Mouse (Mus musculus) retina, embryonic 14.5 days (tissue): ENCODE results near the gene Olfr126.

ENCODE experiments used
- DNase-seq: peaks from one replicate; pipeline ENCODE4 v3.0.0-alpha.2; 2015; ENCODE audit warnings: low spot score

Olfr126 gene

DNA sequence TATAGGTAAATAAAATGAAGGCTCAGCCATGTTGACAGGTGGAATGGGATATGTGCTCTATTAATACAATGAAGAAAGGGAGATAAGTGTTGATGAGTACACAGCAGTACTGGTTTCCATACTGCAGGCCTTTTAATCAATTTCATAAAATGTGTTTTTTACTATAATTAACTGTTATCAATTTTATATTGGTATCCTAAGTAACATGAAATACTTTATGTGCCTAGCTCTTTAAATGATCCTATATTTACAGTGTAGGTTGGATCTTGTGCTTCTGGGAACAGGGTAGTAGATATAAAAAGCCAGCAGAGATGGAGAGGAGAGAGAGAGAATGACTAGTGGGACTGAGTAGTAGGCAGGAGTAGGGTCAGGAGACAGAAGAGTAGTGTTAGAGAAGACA is at the start of gene Olfr126:
Gene Olfr126 (plus strand): TSS at position 301 of the 400 bp plus-strand sequence.
- DNase-seq = no peak

DNA sequence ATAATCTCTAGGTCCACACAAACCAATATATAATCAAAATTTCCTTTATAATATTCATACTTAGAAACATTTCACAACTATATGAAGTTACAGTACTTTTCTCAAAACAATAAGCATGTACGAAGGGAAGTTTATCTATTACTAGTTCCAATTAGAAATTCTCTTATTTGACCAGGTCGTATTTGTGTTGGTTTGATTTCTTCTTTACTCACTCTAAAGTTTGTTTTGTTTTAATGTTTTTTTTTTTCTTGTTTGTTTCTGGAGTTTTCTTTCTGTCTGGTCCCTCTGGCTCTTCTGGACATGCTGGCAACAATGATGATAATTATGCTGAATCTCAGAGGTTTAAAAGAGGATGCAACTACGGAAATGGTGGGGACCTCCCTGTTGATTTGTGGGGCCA is 47.7 kb upstream of the Olfr126 start, which contains the start of gene Olfr124:
Gene Olfr124 (plus strand): TSS at position 301 of the 400 bp plus-strand sequence.
- no peak for DNase-seq

DNA sequence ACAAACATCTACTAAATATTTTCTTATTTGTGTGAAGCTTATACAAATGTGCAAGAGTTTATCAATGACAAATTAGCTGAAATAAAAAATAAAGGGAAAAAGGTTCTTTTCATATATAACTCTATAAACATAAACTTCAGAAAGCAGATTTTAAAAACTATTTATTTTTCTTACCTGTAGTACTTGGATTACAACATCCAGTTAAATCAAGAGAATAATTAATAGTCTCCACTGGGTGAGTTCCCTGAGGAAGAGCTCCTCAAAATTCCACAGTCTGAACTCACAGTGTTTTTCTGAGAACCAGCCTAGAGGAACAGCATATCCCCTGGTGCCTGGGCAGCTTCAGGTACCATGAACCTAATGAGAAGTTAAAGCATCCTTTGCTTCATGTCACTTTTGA is 14.6 kb upstream of the Olfr126 start, which contains the start of gene Olfr125:
Gene Olfr125 (plus strand): TSS at position 301 of the 400 bp plus-strand sequence.
- no peak for DNase-seq

DNA sequence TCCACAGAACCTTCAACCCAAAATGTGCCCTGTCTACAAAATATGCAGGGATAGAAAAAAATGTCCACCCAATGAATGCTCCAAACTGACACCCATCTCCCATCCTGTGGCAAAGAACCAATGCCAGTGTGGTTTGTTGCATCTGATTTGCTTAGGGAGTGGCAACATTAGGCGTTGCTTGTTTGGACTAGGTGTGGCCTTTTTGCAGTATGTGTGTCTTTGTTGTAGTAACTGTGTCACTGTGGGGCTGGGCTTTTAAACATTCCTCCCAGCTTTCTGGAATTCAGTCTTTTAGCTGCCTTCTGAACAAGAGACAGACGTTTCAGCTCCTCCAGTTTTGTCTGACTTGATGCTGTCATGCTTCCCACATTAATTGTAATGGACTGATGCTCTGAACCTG is 16.6 kb downstream of the Olfr126 start:
- no peak for DNase-seq

DNA sequence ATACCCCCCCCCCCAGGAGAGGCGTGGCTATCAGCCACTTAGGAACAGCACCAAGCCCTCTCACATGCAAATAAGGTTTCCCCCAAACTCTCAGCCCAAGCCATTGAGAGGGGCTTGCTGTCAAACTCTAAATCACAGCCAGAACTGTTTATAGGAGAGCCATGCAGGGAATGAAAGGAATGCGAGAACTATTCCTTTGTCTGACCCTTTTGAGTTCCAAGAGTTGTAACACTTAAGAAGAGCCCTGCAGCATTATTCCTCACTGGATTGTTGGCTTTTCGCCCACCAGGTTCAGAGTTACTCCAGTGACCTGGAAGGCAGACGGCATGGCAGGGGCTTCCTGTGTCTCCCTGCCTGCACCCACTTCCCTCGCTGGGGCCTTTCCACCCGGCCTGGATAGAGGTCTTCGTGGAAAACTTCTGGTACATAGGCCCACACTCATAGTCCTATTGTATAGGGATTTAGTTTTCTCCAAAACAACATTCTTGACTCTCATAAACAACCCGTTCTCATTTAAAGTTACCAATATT is 22.5 kb downstream of the Olfr126 start:
- no peak for DNase-seq

DNA sequence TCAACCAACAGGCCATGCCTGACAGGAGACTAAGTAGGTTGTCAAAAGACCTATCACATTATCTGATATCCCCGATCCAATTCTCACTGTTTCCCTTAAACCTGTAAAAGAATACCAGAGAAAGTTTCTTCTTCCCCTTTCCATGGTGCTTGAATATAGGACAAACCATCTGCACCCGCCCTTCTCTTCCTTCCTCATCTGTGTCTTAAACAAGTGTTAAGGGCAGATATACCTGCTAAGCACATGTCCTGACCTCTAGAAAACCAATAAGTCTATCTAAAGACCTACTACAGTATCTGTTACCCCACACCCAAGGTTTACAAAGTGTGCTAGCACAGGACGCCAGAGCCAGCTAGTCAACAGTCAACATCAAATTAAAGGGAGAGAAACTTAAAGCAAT is 26.5 kb downstream of the Olfr126 start:
- no peak for DNase-seq

DNA sequence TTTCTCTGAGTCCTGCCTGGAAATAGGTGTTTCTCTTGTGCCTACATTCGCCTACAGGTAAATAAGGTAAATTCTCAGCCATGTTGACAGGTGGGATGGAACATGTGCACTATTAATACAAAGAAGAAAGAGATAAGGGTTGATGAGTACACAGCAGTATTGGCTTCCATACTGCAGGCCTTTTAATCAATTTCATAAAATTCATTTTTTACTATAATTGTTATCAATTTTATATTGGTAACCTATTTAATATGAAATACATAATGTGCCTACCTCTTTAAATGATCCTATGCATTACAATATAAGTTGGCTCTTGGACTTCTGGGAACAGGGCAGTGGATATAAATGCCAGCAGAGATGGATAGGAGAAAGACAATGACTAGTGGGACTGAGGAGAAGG is 52.9 kb downstream of the Olfr126 start, which contains the start of gene Olfr127:
Gene Olfr127 (plus strand): TSS at position 301 of the 400 bp plus-strand sequence.
- DNase-seq = no peak
